Mouse (Mus musculus): ENCODE measurements at regions not wholly inside any gene's neighbourhood (a gene's known extent, or its start where the extent isn't known, plus 50 kb on each side); places are given as distances from the start of the nearest gene placed in this dataset.
"Not testable (repeated sequence)": the region's sequence is repeated elsewhere in the genome, so short reads cannot be mapped to it uniquely, and the experiment has no call there.

- not testable (repeated sequence) for H3K9me3 ChIP-seq; H3K4me3 ChIP-seq (replicated peaks); H3K36me3 ChIP-seq; H3K27ac ChIP-seq; H3K27me3 ChIP-seq; H3K9ac ChIP-seq (replicated peaks); H3K4me2 ChIP-seq (replicated peaks); ATAC-seq; H3K4me1 ChIP-seq (replicated peaks)
- WGBS, result 95% methylated on average over 3 of the region's 3 CpGs
These were observed 599.2 kb downstream of the Dad1 start for GRCm38 (mm10) chr14:53654669-53655068.

GRCm38 (mm10) chr14:53651061-53651460 lies 602.8 kb downstream of the Dad1 start:
- WGBS, result 63% methylated on average over 5 of the region's 5 CpGs
- not testable (repeated sequence) for H3K36me3 ChIP-seq; H3K27ac ChIP-seq; H3K4me2 ChIP-seq (replicated peaks); H3K9me3 ChIP-seq; ATAC-seq; H3K9ac ChIP-seq (replicated peaks); H3K27me3 ChIP-seq; H3K4me1 ChIP-seq (replicated peaks); H3K4me3 ChIP-seq (replicated peaks)

- not testable (repeated sequence) for H3K4me2 ChIP-seq (replicated peaks); H3K9me3 ChIP-seq; H3K4me1 ChIP-seq (replicated peaks); ATAC-seq; H3K9ac ChIP-seq (replicated peaks); H3K4me3 ChIP-seq (replicated peaks); H3K36me3 ChIP-seq; H3K27ac ChIP-seq; H3K27me3 ChIP-seq
- 93% methylated on average over 2 of the region's 2 CpGs for WGBS
These were observed 604.7 kb downstream of the Dad1 start for GRCm38 (mm10) chr14:53649189-53649588.

- not testable (repeated sequence) for ATAC-seq; H3K9ac ChIP-seq (replicated peaks)
- WGBS, result 73% methylated on average over 1 of the region's 1 CpGs
These were observed 613.5 kb downstream of the Dad1 start for GRCm38 (mm10) chr14:53640441-53640840.

GRCm38 (mm10) chr14:53637664-53638063 lies 616.2 kb downstream of the Dad1 start:
- 96% methylated on average over 1 of the region's 1 CpGs for WGBS

More at GRCm38 (mm10) chr14:53640441-53640840, 613.5 kb downstream of the Dad1 start:
- H3K9me3 ChIP-seq; H3K4me2 ChIP-seq (replicated peaks); H3K27me3 ChIP-seq; H3K27ac ChIP-seq; H3K36me3 ChIP-seq; H3K4me3 ChIP-seq (replicated peaks); H3K4me1 ChIP-seq (replicated peaks): not testable (repeated sequence)

GRCm38 (mm10) chr14:53635206-53635605 lies 618.7 kb downstream of the Dad1 start:
- ATAC-seq; H3K27ac ChIP-seq; H3K9ac ChIP-seq (replicated peaks); H3K9me3 ChIP-seq; H3K4me2 ChIP-seq (replicated peaks); H3K4me3 ChIP-seq (replicated peaks); H3K4me1 ChIP-seq (replicated peaks); H3K36me3 ChIP-seq; H3K27me3 ChIP-seq: not testable (repeated sequence)
- 54% methylated on average over 7 of the region's 7 CpGs for WGBS

More at GRCm38 (mm10) chr14:53637664-53638063, 616.2 kb downstream of the Dad1 start:
- H3K27ac ChIP-seq; H3K27me3 ChIP-seq; H3K4me2 ChIP-seq (replicated peaks); H3K36me3 ChIP-seq; H3K4me3 ChIP-seq (replicated peaks); H3K9ac ChIP-seq (replicated peaks); H3K9me3 ChIP-seq; H3K4me1 ChIP-seq (replicated peaks); ATAC-seq: not testable (repeated sequence)

GRCm38 (mm10) chr14:53634320-53634979 lies 619.5 kb downstream of the Dad1 start:
- H3K9me3 ChIP-seq; H3K4me3 ChIP-seq (replicated peaks); H3K27ac ChIP-seq; H3K9ac ChIP-seq (replicated peaks); H3K4me1 ChIP-seq (replicated peaks); H3K27me3 ChIP-seq; H3K36me3 ChIP-seq; H3K4me2 ChIP-seq (replicated peaks); ATAC-seq: not testable (repeated sequence)
- WGBS, result 51% methylated on average over 5 of the region's 5 CpGs

GRCm38 (mm10) chr14:53633743-53634142 lies 620.2 kb downstream of the Dad1 start:
- WGBS, result 68% methylated on average over 1 of the region's 1 CpGs
- not testable (repeated sequence) for H3K4me2 ChIP-seq (replicated peaks); H3K27ac ChIP-seq; ATAC-seq; H3K4me1 ChIP-seq (replicated peaks); H3K4me3 ChIP-seq (replicated peaks); H3K9me3 ChIP-seq; H3K9ac ChIP-seq (replicated peaks); H3K27me3 ChIP-seq; H3K36me3 ChIP-seq

- not testable (repeated sequence) for H3K9me3 ChIP-seq, ATAC-seq
- 57% methylated on average over 4 of the region's 4 CpGs for WGBS
These were observed 632.5 kb downstream of the Dad1 start for GRCm38 (mm10) chr14:53621376-53621775.

GRCm38 (mm10) chr14:53616061-53616460 lies 637.8 kb downstream of the Dad1 start:
- H3K9me3 ChIP-seq; H3K36me3 ChIP-seq; ATAC-seq; H3K4me2 ChIP-seq (replicated peaks); H3K27ac ChIP-seq; H3K4me1 ChIP-seq (replicated peaks); H3K4me3 ChIP-seq (replicated peaks); H3K9ac ChIP-seq (replicated peaks); H3K27me3 ChIP-seq: not testable (repeated sequence)
- 33% methylated on average over 3 of the region's 3 CpGs for WGBS

More at GRCm38 (mm10) chr14:53621376-53621775, 632.5 kb downstream of the Dad1 start:
- not testable (repeated sequence) for H3K9ac ChIP-seq (replicated peaks); H3K36me3 ChIP-seq; H3K27me3 ChIP-seq; H3K4me3 ChIP-seq (replicated peaks); H3K4me2 ChIP-seq (replicated peaks); H3K4me1 ChIP-seq (replicated peaks); H3K27ac ChIP-seq

- Histone ChIP-seq H3K9ac (replicated peaks) (no peak overlapping the region), H3K4me3 (replicated peaks) (no peak overlapping the region), H3K36me3 (no peaks in the 10 kb centered on the region), H3K4me1 (replicated peaks) (no peaks in the 10 kb centered on the region), H3K27me3 (no peaks in the 10 kb centered on the region), H3K27ac (no peak overlapping the region), H3K4me2 (replicated peaks) (no peak overlapping the region), H3K9me3 (no peaks in the 10 kb centered on the region)
- no peak for ATAC-seq
These were observed 639.6 kb downstream of the Dad1 start for GRCm38 (mm10) chr14:53614341-53614740.

GRCm38 (mm10) chr14:53599299-53599698 lies 654.6 kb downstream of the Dad1 start:
- not testable (repeated sequence) for H3K9me3 ChIP-seq; H3K4me1 ChIP-seq (replicated peaks); H3K27me3 ChIP-seq; H3K4me2 ChIP-seq (replicated peaks); H3K9ac ChIP-seq (replicated peaks); H3K27ac ChIP-seq; ATAC-seq; H3K4me3 ChIP-seq (replicated peaks); H3K36me3 ChIP-seq
- WGBS, result 77% methylated on average over 3 of the region's 3 CpGs

GRCm38 (mm10) chr14:53597287-53597686 lies 656.6 kb downstream of the Dad1 start:
- H3K36me3 ChIP-seq; H3K4me2 ChIP-seq (replicated peaks); H3K27ac ChIP-seq: not testable (repeated sequence)

More at GRCm38 (mm10) chr14:53597287-53597686, 656.6 kb downstream of the Dad1 start:
- H3K4me1 ChIP-seq (replicated peaks); H3K9ac ChIP-seq (replicated peaks); H3K27me3 ChIP-seq; H3K4me3 ChIP-seq (replicated peaks); ATAC-seq; H3K9me3 ChIP-seq: not testable (repeated sequence)

Data from midbrain, embryonic 13.5 days (tissue).